Mouse (Mus musculus): ENCODE results near the gene Wfdc3. TPM values are rescaled to one million over a fixed set of nuclear protein-coding genes. Genes with fewer than 3 reads are reported as not detected.

The Wfdc3 gene
- polyA plus RNA-seq, 1 experiment from 2014 or later: 0.61 TPM

- H3K36me3 ChIP-seq: peaks cover 24% of the 10 kb centered on the region
- 88% methylated on average over 5 of the region's 5 CpGs for whole genome bisulfite sequencing
- H3K4me2 ChIP-seq: no peak overlapping the region
- no peak overlapping the region for H3K27ac ChIP-seq
- H3K4me3 ChIP-seq (replicated peaks): no peak overlapping the region
- H3K27me3 ChIP-seq: 0 out of 2 replicates have a peak, but pooled peaks cover 5% of the 10 kb centered on the region
- ATAC-seq (ENCODE audit: insufficient number of reproducible peaks, insufficient read depth, low FRiP score, low TSS enrichment, low read depth): no peak
- H3K4me1 ChIP-seq (replicated peaks): peaks cover 23% of the 10 kb centered on the region
- H3K9me3 ChIP-seq: no peaks in the 10 kb centered on the region
- no peak overlapping the region for H3K9ac ChIP-seq (replicated peaks)
Observed at GRCm38 (mm10) chr2:164773989-164774364, 28.2 kb upstream of the Wfdc3 start.

- 78% methylated on average over 14 of the region's 14 CpGs for WGBS
- Histone ChIP-seq H3K36me3 (peaks cover 25% of the 10 kb centered on the region), H3K27me3 (0 out of 2 replicates have a peak, but pooled peaks cover 5% of the 10 kb centered on the region), H3K27ac (0 out of 2 replicates have a peak overlapping the region, but pooled peaks have one; percentile 7), H3K4me3 (replicated peaks) (no peak overlapping the region), H3K4me2 (no peak overlapping the region), H3K4me1 (replicated peaks) (peaks cover 23% of the 10 kb centered on the region), H3K9me3 (no peaks in the 10 kb centered on the region), H3K9ac (replicated peaks) (no peak overlapping the region)
- ATAC-seq (ENCODE audit: insufficient number of reproducible peaks, insufficient read depth, low FRiP score, low TSS enrichment, low read depth): no peak
Observed at GRCm38 (mm10) chr2:164773229-164773988, 27.7 kb upstream of the Wfdc3 start.

GRCm38 (mm10) chr2:164771123-164771522, 25.4 kb upstream of the Wfdc3 start:
- H3K9ac ChIP-seq (replicated peaks): peak overlapping the region; percentile 86
- H3K4me1 ChIP-seq (replicated peaks): peaks cover 23% of the 10 kb centered on the region
- no peak overlapping the region for H3K27ac ChIP-seq
- WGBS: 86% methylated on average over 8 of the region's 8 CpGs
- no peaks in the 10 kb centered on the region for H3K9me3 ChIP-seq
- peaks cover 48% of the 10 kb centered on the region for H3K36me3 ChIP-seq
- no peak for ATAC-seq (ENCODE audit: insufficient number of reproducible peaks, insufficient read depth, low FRiP score, low TSS enrichment, low read depth)
- H3K4me2 ChIP-seq: peak overlapping the region; percentile 85
- H3K27me3 ChIP-seq: no peaks in the 10 kb centered on the region
- H3K4me3 ChIP-seq (replicated peaks): peak overlapping the region; percentile 87

- no peak for ATAC-seq (ENCODE audit: insufficient number of reproducible peaks, insufficient read depth, low FRiP score, low TSS enrichment, low read depth)
- Histone ChIP-seq H3K9ac (replicated peaks) (peak overlapping the region; percentile 86), H3K4me3 (replicated peaks) (peak overlapping the region; percentile 87), H3K4me2 (peak overlapping the region; percentile 85), H3K36me3 (peaks cover 56% of the 10 kb centered on the region), H3K27me3 (no peaks in the 10 kb centered on the region), H3K4me1 (replicated peaks) (peaks cover 23% of the 10 kb centered on the region), H3K9me3 (no peaks in the 10 kb centered on the region), H3K27ac (0 out of 2 replicates have a peak overlapping the region, but pooled peaks have one; percentile 74)
- 3% methylated on average over 15 of the region's 15 CpGs for WGBS
Observed at GRCm38 (mm10) chr2:164770279-164770678, 24.5 kb upstream of the Wfdc3 start.

- peak within 1 kb of the TSS; percentile 74; the same call in 1 of the 2 replicates for H3K27ac ChIP-seq
- H3K27me3 ChIP-seq: no peaks in the 10 kb centered on the region
- peak; percentile 98 for ATAC-seq (ENCODE audit: insufficient number of reproducible peaks, insufficient read depth, low FRiP score, low TSS enrichment, low read depth)
- H3K36me3 ChIP-seq: peaks cover 63% of the 10 kb centered on the region
- WGBS: 2% methylated on average over 53 of the region's 53 CpGs
- peak within 1 kb of the TSS; percentile 86 for H3K9ac ChIP-seq (replicated peaks)
- H3K4me2 ChIP-seq: peak within 1 kb of the TSS; percentile 85
- H3K4me1 ChIP-seq (replicated peaks): peaks cover 23% of the 10 kb centered on the region
- H3K4me3 ChIP-seq (replicated peaks): peak within 1 kb of the TSS; percentile 87
- no peaks in the 10 kb centered on the region for H3K9me3 ChIP-seq
Observed at GRCm38 (mm10) chr2:164769258-164770037, 23.7 kb upstream of the Wfdc3 start, which contains the start of gene Ube2c. Ube2c (plus strand) TSS chr2:164769898.

- Histone ChIP-seq H3K9ac (replicated peaks) (no peak overlapping the region), H3K4me3 (replicated peaks) (no peak overlapping the region), H3K36me3 (peaks cover 69% of the 10 kb centered on the region), H3K27ac (peak overlapping the region; percentile 35; the same call in 1 of the 2 replicates), H3K4me2 (no peak overlapping the region), H3K27me3 (no peaks in the 10 kb centered on the region), H3K4me1 (replicated peaks) (peaks cover 23% of the 10 kb centered on the region), H3K9me3 (no peaks in the 10 kb centered on the region)
- 91% methylated on average over 15 of the region's 15 CpGs for WGBS
- ATAC-seq (ENCODE audit: insufficient number of reproducible peaks, insufficient read depth, low FRiP score, low TSS enrichment, low read depth): no peak
Observed at GRCm38 (mm10) chr2:164767812-164768540, 22.2 kb upstream of the Wfdc3 start.

GRCm38 (mm10) chr2:164765841-164766240, 20.1 kb upstream of the Wfdc3 start:
- 75% methylated on average over 3 of the region's 3 CpGs for WGBS
- no peak overlapping the region for H3K4me3 ChIP-seq (replicated peaks)
- H3K27ac ChIP-seq: no peak overlapping the region
- peaks cover 8% of the 10 kb centered on the region for H3K4me1 ChIP-seq (replicated peaks)
- H3K27me3 ChIP-seq: no peaks in the 10 kb centered on the region
- no peaks in the 10 kb centered on the region for H3K9me3 ChIP-seq
- no peak overlapping the region for H3K9ac ChIP-seq (replicated peaks)
- H3K36me3 ChIP-seq: peaks cover 70% of the 10 kb centered on the region
- ATAC-seq (ENCODE audit: insufficient number of reproducible peaks, insufficient read depth, low FRiP score, low TSS enrichment, low read depth): no peak
- H3K4me2 ChIP-seq: no peak overlapping the region

GRCm38 (mm10) chr2:164762593-164762992, 16.9 kb upstream of the Wfdc3 start:
- 94% methylated on average over 7 of the region's 7 CpGs for WGBS
- H3K9me3 ChIP-seq: no peaks in the 10 kb centered on the region
- H3K27me3 ChIP-seq: no peaks in the 10 kb centered on the region
- no peak overlapping the region for H3K4me3 ChIP-seq (replicated peaks)
- H3K4me2 ChIP-seq: no peak overlapping the region
- H3K4me1 ChIP-seq (replicated peaks): no peaks in the 10 kb centered on the region
- no peak for ATAC-seq (ENCODE audit: insufficient number of reproducible peaks, insufficient read depth, low FRiP score, low TSS enrichment, low read depth)
- no peak overlapping the region for H3K9ac ChIP-seq (replicated peaks)
- peaks cover 94% of the 10 kb centered on the region for H3K36me3 ChIP-seq
- H3K27ac ChIP-seq: no peak overlapping the region

- no peak overlapping the region for H3K27ac ChIP-seq
- no peak overlapping the region for H3K9ac ChIP-seq (replicated peaks)
- no peaks in the 10 kb centered on the region for H3K4me1 ChIP-seq (replicated peaks)
- no peaks in the 10 kb centered on the region for H3K9me3 ChIP-seq
- H3K27me3 ChIP-seq: no peaks in the 10 kb centered on the region
- no peak overlapping the region for H3K4me2 ChIP-seq
- WGBS: 99% methylated on average over 4 of the region's 4 CpGs
- peaks cover 94% of the 10 kb centered on the region for H3K36me3 ChIP-seq
- ATAC-seq (ENCODE audit: insufficient number of reproducible peaks, insufficient read depth, low FRiP score, low TSS enrichment, low read depth): no peak
- no peak overlapping the region for H3K4me3 ChIP-seq (replicated peaks)
Observed at GRCm38 (mm10) chr2:164761971-164762370, 16.2 kb upstream of the Wfdc3 start.

GRCm38 (mm10) chr2:164761502-164761901, 15.8 kb upstream of the Wfdc3 start:
- no peaks in the 10 kb centered on the region for H3K4me1 ChIP-seq (replicated peaks)
- H3K27me3 ChIP-seq: no peaks in the 10 kb centered on the region
- no peaks in the 10 kb centered on the region for H3K9me3 ChIP-seq
- no peak overlapping the region for H3K9ac ChIP-seq (replicated peaks)
- no peak overlapping the region for H3K27ac ChIP-seq
- peaks cover 94% of the 10 kb centered on the region for H3K36me3 ChIP-seq
- ATAC-seq (ENCODE audit: insufficient number of reproducible peaks, insufficient read depth, low FRiP score, low TSS enrichment, low read depth): no peak
- no peak overlapping the region for H3K4me3 ChIP-seq (replicated peaks)
- H3K4me2 ChIP-seq: no peak overlapping the region
- 94% methylated on average over 2 of the region's 2 CpGs for WGBS

Measured in limb, embryonic 12.5 days (tissue).